Mouse (Mus musculus) forebrain, embryonic 12.5 days (tissue): ENCODE results near the gene LTO1. TPM values are rescaled to one million over a fixed set of nuclear protein-coding genes. Genes with fewer than 3 reads are reported as not detected.
"Not testable (repeated sequence)": the region's sequence is repeated elsewhere in the genome, so short reads cannot be mapped to it uniquely, and the experiment has no call there.

Experiments used
- ATAC-seq: fragments of 200-750 bp; cut with Nextera tagmentation; 2 replicates; pipeline ENCODE4 v1.8.0; 2017; ENCODE audit warnings: moderate TSS enrichment; ENCODE audit not compliant: low FRiP score
- H3K27ac ChIP-seq: fragments of 300-500 bp; sonication (generic); 2 replicates; pipeline ENCODE4 v1.5.1; 2016; ENCODE audit warnings: mild to moderate bottlenecking
- H3K27me3 ChIP-seq: fragments of 300-500 bp; sonication (generic); 2 replicates; pipeline ENCODE4 v1.6.1; 2016; ENCODE audit warnings: mild to moderate bottlenecking
- H3K36me3 ChIP-seq: fragments of 300-500 bp; sonication (generic); replicated peaks from 2 replicates; pipeline ENCODE4 v1.6.1; 2016; ENCODE audit warnings: mild to moderate bottlenecking
- H3K4me1 ChIP-seq: fragments of 300-500 bp; sonication (generic); 2 replicates; pipeline ENCODE4 v1.6.1; 2016
- H3K4me2 ChIP-seq: fragments of 300-500 bp; sonication (generic); 2 replicates; pipeline ENCODE4 v1.6.1; 2016; ENCODE audit warnings: mild to moderate bottlenecking, moderate library complexity
- H3K4me3 ChIP-seq: fragments of 300-500 bp; sonication (generic); replicated peaks from 2 replicates; pipeline ENCODE4 v1.5.1; 2016; ENCODE audit warnings: mild to moderate bottlenecking
- H3K9ac ChIP-seq: fragments of 300-500 bp; sonication (generic); 2 replicates; pipeline ENCODE4 v1.6.1; 2016; ENCODE audit warnings: mild to moderate bottlenecking
- H3K9me3 ChIP-seq: fragments of 300-500 bp; sonication (generic); 2 replicates; pipeline ENCODE4 v1.6.1; 2016
- WGBS: fragments of 180-500 bp; shearing (Covaris S2); methylation state at CpG from one replicate; pipeline ENCODE4 v1.1.7; 2016; 5-methylcytosine and 5-hydroxymethylcytosine counted together
- polyA plus RNA-seq: library from polyadenylated mRNA; unstranded; fragments of >200 nt; fragmentation: Nextera tagmentation; extraction: Ambion mirVana; gene quantifications from 2 replicates; pipeline ENCODE4 v1.2.1, GENCODE M21; 2016

Gene LTO1
- 32.6 and 34.0 TPM in 2 replicates for polyA plus RNA-seq

- Histone ChIP-seq H3K27ac (peak within 1 kb of the TSS; percentile 90), H3K4me2 (peak within 1 kb of the TSS; percentile 70), H3K4me3 (peak within 1 kb of the TSS; percentile 81), H3K27me3 (no peaks in the 10 kb centered on the region), H3K9me3 (no peaks in the 10 kb centered on the region), H3K36me3 (peaks cover 34% of the 10 kb centered on the region), H3K4me1 (peaks cover 14% of the 10 kb centered on the region), H3K9ac (peak within 1 kb of the TSS; percentile 75)
- WGBS = 1% methylated on average over 55 of the region's 55 CpGs
- ATAC-seq = peak; percentile 93
Measured at GRCm38 (mm10) chr7:144914948-144915750, at the start of gene LTO1. Gene LTO1, plus strand, starts transcription at chr7:144915100.

GRCm38 (mm10) chr7:144867161-144867560 is 47.7 kb upstream of the LTO1 start:
- Histone ChIP-seq H3K9me3 (no peaks in the 10 kb centered on the region), H3K4me3 (no peak overlapping the region), H3K4me2 (no peak overlapping the region), H3K9ac (no peak overlapping the region), H3K27me3 (peaks cover 59% of the 10 kb centered on the region), H3K4me1 (peaks cover under 1% of the 10 kb centered on the region; the same call in 1 of the 2 replicates), H3K27ac (no peak overlapping the region), H3K36me3 (no peaks in the 10 kb centered on the region)
- ATAC-seq = no peak
- WGBS = 74% methylated on average over 4 of the region's 4 CpGs

- WGBS = 78% methylated on average over 8 of the region's 8 CpGs
- H3K4me3 ChIP-seq = no peak overlapping the region
- peaks cover 58% of the 10 kb centered on the region for H3K27me3 ChIP-seq
- no peak overlapping the region for H3K27ac ChIP-seq
- H3K4me2 ChIP-seq = no peak overlapping the region
- no peak overlapping the region for H3K9ac ChIP-seq
- no peak for ATAC-seq
- H3K36me3 ChIP-seq = no peaks in the 10 kb centered on the region
- no peaks in the 10 kb centered on the region for H3K9me3 ChIP-seq
- H3K4me1 ChIP-seq = no peaks in the 10 kb centered on the region
Measured at GRCm38 (mm10) chr7:144867602-144868001, 47.3 kb upstream of the LTO1 start.

GRCm38 (mm10) chr7:144872420-144872819 is 42.5 kb upstream of the LTO1 start:
- H3K9ac ChIP-seq = no peak overlapping the region
- no peaks in the 10 kb centered on the region for H3K9me3 ChIP-seq
- H3K36me3 ChIP-seq = no peaks in the 10 kb centered on the region
- H3K4me2 ChIP-seq = no peak overlapping the region
- peaks cover 45% of the 10 kb centered on the region for H3K27me3 ChIP-seq
- H3K4me3 ChIP-seq = no peak overlapping the region
- peaks cover 9% of the 10 kb centered on the region for H3K4me1 ChIP-seq
- no peak for ATAC-seq
- no peak overlapping the region for H3K27ac ChIP-seq
- WGBS = 80% methylated on average over 4 of the region's 4 CpGs

GRCm38 (mm10) chr7:144873160-144873559 is 41.7 kb upstream of the LTO1 start:
- Histone ChIP-seq H3K9ac (no peak overlapping the region), H3K4me2 (no peak overlapping the region), H3K9me3 (no peaks in the 10 kb centered on the region), H3K27ac (no peak overlapping the region), H3K4me1 (peaks cover 9% of the 10 kb centered on the region), H3K36me3 (no peaks in the 10 kb centered on the region), H3K27me3 (peaks cover 42% of the 10 kb centered on the region), H3K4me3 (no peak overlapping the region)
- ATAC-seq = no peak
- 77% methylated on average over 4 of the region's 4 CpGs for WGBS

GRCm38 (mm10) chr7:144874226-144874625 is 40.7 kb upstream of the LTO1 start:
- WGBS = 65% methylated on average over 4 of the region's 4 CpGs
- peaks cover 42% of the 10 kb centered on the region for H3K27me3 ChIP-seq
- no peak overlapping the region for H3K4me2 ChIP-seq
- no peak overlapping the region for H3K27ac ChIP-seq
- no peak overlapping the region for H3K4me3 ChIP-seq
- H3K36me3 ChIP-seq = no peaks in the 10 kb centered on the region
- peaks cover 9% of the 10 kb centered on the region for H3K4me1 ChIP-seq
- no peaks in the 10 kb centered on the region for H3K9me3 ChIP-seq
- ATAC-seq = no peak
- no peak overlapping the region for H3K9ac ChIP-seq

- Histone ChIP-seq H3K36me3 (no peaks in the 10 kb centered on the region), H3K27ac (no peak overlapping the region)
- ATAC-seq = no peak
Measured at GRCm38 (mm10) chr7:144878401-144878800, 36.5 kb upstream of the LTO1 start.

GRCm38 (mm10) chr7:144883106-144883505 is 31.8 kb upstream of the LTO1 start:
- no peaks in the 10 kb centered on the region for H3K36me3 ChIP-seq
- no peaks in the 10 kb centered on the region for H3K9me3 ChIP-seq
- no peak overlapping the region for H3K4me3 ChIP-seq
- no peak for ATAC-seq
- H3K27ac ChIP-seq = no peak overlapping the region
- 51% methylated on average over 2 of the region's 2 CpGs for WGBS
- peaks cover 13% of the 10 kb centered on the region for H3K27me3 ChIP-seq
- no peaks in the 10 kb centered on the region for H3K4me1 ChIP-seq
- H3K4me2 ChIP-seq = no peak overlapping the region
- no peak overlapping the region for H3K9ac ChIP-seq

More at GRCm38 (mm10) chr7:144878401-144878800, 36.5 kb upstream of the LTO1 start:
- Histone ChIP-seq H3K4me3 (no peak overlapping the region), H3K4me2 (no peak overlapping the region), H3K27me3 (peaks cover 27% of the 10 kb centered on the region), H3K9me3 (no peaks in the 10 kb centered on the region), H3K4me1 (peaks cover 9% of the 10 kb centered on the region), H3K9ac (no peak overlapping the region)
- 93% methylated on average over 1 of the region's 1 CpGs for WGBS

- H3K27ac ChIP-seq = no peak overlapping the region
- H3K9ac ChIP-seq = no peak overlapping the region
- 89% methylated on average over 2 of the region's 2 CpGs for WGBS
- no peaks in the 10 kb centered on the region for H3K9me3 ChIP-seq
- no peak overlapping the region for H3K4me2 ChIP-seq
- H3K4me1 ChIP-seq = peaks cover 7% of the 10 kb centered on the region; the same call in 1 of the 2 replicates
- no peak overlapping the region for H3K4me3 ChIP-seq
- no peak for ATAC-seq
- H3K36me3 ChIP-seq = no peaks in the 10 kb centered on the region
- H3K27me3 ChIP-seq = peaks cover 53% of the 10 kb centered on the region
Measured at GRCm38 (mm10) chr7:144887672-144888071, 27.2 kb upstream of the LTO1 start.

- no peaks in the 10 kb centered on the region for H3K9me3 ChIP-seq
Measured at GRCm38 (mm10) chr7:144888564-144889299, 26.2 kb upstream of the LTO1 start.

GRCm38 (mm10) chr7:144890661-144891060 is 24.2 kb upstream of the LTO1 start:
- Histone ChIP-seq H3K4me1 (peaks cover 22% of the 10 kb centered on the region), H3K27me3 (peaks cover 69% of the 10 kb centered on the region)
- 94% methylated on average over 1 of the region's 1 CpGs for WGBS
- H3K9me3 ChIP-seq, H3K9ac ChIP-seq, ATAC-seq, H3K27ac ChIP-seq, H3K4me2 ChIP-seq, H3K4me3 ChIP-seq, H3K36me3 ChIP-seq: not testable (repeated sequence)

More at GRCm38 (mm10) chr7:144888564-144889299, 26.2 kb upstream of the LTO1 start:
- H3K4me1 ChIP-seq = peaks cover 7% of the 10 kb centered on the region; the same call in 1 of the 2 replicates
- H3K9ac ChIP-seq = 0 out of 2 replicates have a peak overlapping the region, but pooled peaks have one; percentile 21
- H3K36me3 ChIP-seq = no peaks in the 10 kb centered on the region
- H3K4me2 ChIP-seq = no peak overlapping the region
- H3K4me3 ChIP-seq = no peak overlapping the region
- WGBS = 6% methylated on average over 18 of the region's 18 CpGs
- H3K27ac ChIP-seq = no peak overlapping the region
- ATAC-seq = no peak
- peaks cover 59% of the 10 kb centered on the region for H3K27me3 ChIP-seq

GRCm38 (mm10) chr7:144891863-144892262 is 23.0 kb upstream of the LTO1 start:
- no peaks in the 10 kb centered on the region for H3K9me3 ChIP-seq
- WGBS = 80% methylated on average over 2 of the region's 2 CpGs
- H3K36me3 ChIP-seq = no peaks in the 10 kb centered on the region
- no peak overlapping the region for H3K4me3 ChIP-seq
- no peak overlapping the region for H3K4me2 ChIP-seq
- peaks cover 79% of the 10 kb centered on the region for H3K27me3 ChIP-seq
- peaks cover 34% of the 10 kb centered on the region for H3K4me1 ChIP-seq
- no peak for ATAC-seq
- no peak overlapping the region for H3K27ac ChIP-seq
- no peak overlapping the region for H3K9ac ChIP-seq
